Mouse (Mus musculus): ENCODE results near the gene Catsperz. TPM values are rescaled to one million over a fixed set of nuclear protein-coding genes. Genes with fewer than 3 reads are reported as not detected.

The Catsperz gene
- polyA plus RNA-seq, 1 experiment from 2014 or later, result 2.4 TPM

DNA sequence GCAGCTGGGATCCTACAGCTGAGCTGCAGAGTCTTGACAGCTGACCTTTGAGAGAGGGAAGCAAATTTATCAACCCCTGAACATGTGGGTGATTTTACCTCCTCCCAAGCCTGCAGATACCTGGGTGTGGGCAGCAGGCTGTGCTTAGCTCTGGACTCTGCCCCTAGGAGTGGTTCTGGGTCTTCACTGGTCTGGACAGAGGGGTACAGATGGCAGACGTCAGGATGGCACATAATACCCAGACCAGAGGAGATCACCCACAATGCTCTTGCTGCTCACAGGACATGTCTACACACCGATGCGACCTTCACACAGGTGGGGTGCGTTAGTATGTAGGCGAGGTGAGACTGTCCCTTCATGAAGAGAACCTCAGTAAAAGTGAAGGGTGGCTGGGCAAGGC, 24.4 kb upstream of the Catsperz start:
- H3K4me3 ChIP-seq (ENCODE audit: low read depth, low read length), result no peak overlapping the region
- 83% methylated on average over 5 of the region's 5 CpGs for WGBS
- DNase-seq (ENCODE audit: low spot score), result no peak
- H3K4me1 ChIP-seq (ENCODE audit: insufficient read depth, low read depth, low read length), result peaks cover 16% of the 10 kb centered on the region; the same call in 1 of the 2 replicates
- H3K36me3 ChIP-seq (ENCODE audit: insufficient read depth, low read length), result no peaks in the 10 kb centered on the region
- ATAC-seq, result no peak
- no peak overlapping the region for H3K4me2 ChIP-seq (replicated peaks; ENCODE audit: low read depth, low read length)
- no peaks in the 10 kb centered on the region for H3K27me3 ChIP-seq (replicated peaks; ENCODE audit: insufficient read depth, low read length)
- TF ChIP-seq EP300 (IDR thresholded peaks at IDR 0.05), result no peak
- TF ChIP-seq CTCF (IDR thresholded peaks at IDR 0.05), result no peak
- H3K9me3 ChIP-seq (ENCODE audit: low read length), result no peaks in the 10 kb centered on the region
- no peak overlapping the region for H3K9ac ChIP-seq (replicated peaks; ENCODE audit: low read depth)
- no peak overlapping the region for H3K27ac ChIP-seq (ENCODE audit: low read length)

GRCm38 (mm10) chr19:6948186-6948585, 23.0 kb upstream of the Catsperz start:
- WGBS, result 80% methylated on average over 4 of the region's 4 CpGs
- Histone ChIP-seq H3K27me3 (replicated peaks; ENCODE audit: insufficient read depth, low read length) (no peaks in the 10 kb centered on the region), H3K4me3 (ENCODE audit: low read depth, low read length) (no peak overlapping the region), H3K4me2 (replicated peaks; ENCODE audit: low read depth, low read length) (no peak overlapping the region), H3K4me1 (ENCODE audit: insufficient read depth, low read depth, low read length) (peaks cover 6% of the 10 kb centered on the region; the same call in 1 of the 2 replicates), H3K36me3 (ENCODE audit: insufficient read depth, low read length) (no peaks in the 10 kb centered on the region), H3K27ac (ENCODE audit: low read length) (no peak overlapping the region), H3K9ac (replicated peaks; ENCODE audit: low read depth) (no peak overlapping the region), H3K9me3 (ENCODE audit: low read length) (no peaks in the 10 kb centered on the region)
- ATAC-seq, result no peak
- TF ChIP-seq EP300 (IDR thresholded peaks at IDR 0.05), result no peak
- TF ChIP-seq CTCF (IDR thresholded peaks at IDR 0.05), result no peak
- no peak for DNase-seq (ENCODE audit: low spot score)

GRCm38 (mm10) chr19:6947742-6948141, 22.6 kb upstream of the Catsperz start:
- no peak overlapping the region for H3K4me3 ChIP-seq (ENCODE audit: low read depth, low read length)
- H3K36me3 ChIP-seq (ENCODE audit: insufficient read depth, low read length), result no peaks in the 10 kb centered on the region
- H3K27me3 ChIP-seq (replicated peaks; ENCODE audit: insufficient read depth, low read length), result no peaks in the 10 kb centered on the region
- DNase-seq (ENCODE audit: low spot score), result no peak
- peaks cover 5% of the 10 kb centered on the region for H3K4me1 ChIP-seq (ENCODE audit: insufficient read depth, low read depth, low read length)
- H3K9me3 ChIP-seq (ENCODE audit: low read length), result no peaks in the 10 kb centered on the region
- H3K27ac ChIP-seq (ENCODE audit: low read length), result no peak overlapping the region
- ATAC-seq, result no peak
- TF ChIP-seq CTCF (IDR thresholded peaks at IDR 0.05), result no peak
- no peak for TF ChIP-seq EP300 (IDR thresholded peaks at IDR 0.05)
- no peak overlapping the region for H3K4me2 ChIP-seq (replicated peaks; ENCODE audit: low read depth, low read length)
- WGBS, result 61% methylated on average over 4 of the region's 4 CpGs
- H3K9ac ChIP-seq (replicated peaks; ENCODE audit: low read depth), result no peak overlapping the region

DNA sequence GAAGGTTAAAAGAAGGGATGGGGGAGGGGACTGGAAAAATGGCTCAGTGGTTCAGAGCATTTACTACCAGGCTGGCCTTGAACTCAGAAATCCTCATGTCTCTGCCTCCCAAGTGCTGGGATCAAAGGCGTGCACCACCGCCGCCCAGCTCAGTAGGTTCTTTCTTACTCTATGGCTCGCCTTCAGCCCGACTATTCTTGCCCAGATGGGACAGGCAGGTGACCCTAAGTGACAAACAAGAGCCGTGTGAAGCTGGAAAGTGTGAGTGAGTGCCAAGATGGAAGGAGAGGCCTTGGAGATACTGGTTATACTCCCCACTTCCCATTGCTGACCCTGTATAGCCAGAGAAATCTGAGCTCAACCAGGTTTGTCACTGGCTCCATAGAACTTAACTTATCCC, 18.5 kb upstream of the Catsperz start:
- DNase-seq (ENCODE audit: low spot score), result no peak
- Histone ChIP-seq H3K36me3 (ENCODE audit: insufficient read depth, low read length) (no peaks in the 10 kb centered on the region), H3K9me3 (ENCODE audit: low read length) (no peaks in the 10 kb centered on the region), H3K27ac (ENCODE audit: low read length) (no peak overlapping the region), H3K4me3 (ENCODE audit: low read depth, low read length) (no peak overlapping the region), H3K27me3 (replicated peaks; ENCODE audit: insufficient read depth, low read length) (no peaks in the 10 kb centered on the region), H3K4me1 (ENCODE audit: insufficient read depth, low read depth, low read length) (peaks cover 4% of the 10 kb centered on the region), H3K4me2 (replicated peaks; ENCODE audit: low read depth, low read length) (no peak overlapping the region), H3K9ac (replicated peaks; ENCODE audit: low read depth) (no peak overlapping the region)
- TF ChIP-seq CTCF (IDR thresholded peaks at IDR 0.05), result no peak
- 92% methylated on average over 6 of the region's 6 CpGs for WGBS
- no peak for ATAC-seq

DNA sequence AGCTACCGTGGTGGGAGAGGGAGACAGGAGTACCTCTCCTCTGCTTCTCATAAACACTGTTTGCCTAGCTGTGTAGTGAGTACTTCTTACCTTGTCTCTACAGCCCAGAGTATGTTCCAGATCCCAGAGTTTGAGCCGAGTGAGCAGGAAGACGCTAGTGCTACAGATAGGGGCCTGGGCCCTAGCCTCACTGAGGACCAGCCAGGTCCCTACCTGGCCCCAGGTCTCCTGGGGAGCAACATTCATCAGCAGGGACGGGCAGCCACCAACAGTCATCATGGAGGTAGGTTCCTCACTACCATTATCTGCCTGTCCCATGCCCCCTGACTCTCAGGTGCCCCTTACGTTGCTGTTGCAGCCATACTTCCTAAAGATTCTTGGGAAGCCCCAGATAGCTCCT, 17.6 kb upstream of the Catsperz start:
- H3K27me3 ChIP-seq (replicated peaks; ENCODE audit: insufficient read depth, low read length), result no peaks in the 10 kb centered on the region
- 26% methylated on average over 5 of the region's 5 CpGs for WGBS
- H3K4me2 ChIP-seq (replicated peaks; ENCODE audit: low read depth, low read length), result peak overlapping the region; percentile 92
- H3K9me3 ChIP-seq (ENCODE audit: low read length), result no peaks in the 10 kb centered on the region
- DNase-seq (ENCODE audit: low spot score) (no peak), ATAC-seq (no peak)
- H3K36me3 ChIP-seq (ENCODE audit: insufficient read depth, low read length), result no peaks in the 10 kb centered on the region
- TF ChIP-seq EP300 (IDR thresholded peaks at IDR 0.05) (no peak), CTCF (IDR thresholded peaks at IDR 0.05) (no peak)
- H3K4me3 ChIP-seq (ENCODE audit: low read depth, low read length), result peak overlapping the region; percentile 84
- H3K27ac ChIP-seq (ENCODE audit: low read length), result peak overlapping the region; percentile 93
- H3K9ac ChIP-seq (replicated peaks; ENCODE audit: low read depth), result peak overlapping the region; percentile 61; the same call in 1 of the 2 replicates
- peaks cover 4% of the 10 kb centered on the region for H3K4me1 ChIP-seq (ENCODE audit: insufficient read depth, low read depth, low read length)

DNA sequence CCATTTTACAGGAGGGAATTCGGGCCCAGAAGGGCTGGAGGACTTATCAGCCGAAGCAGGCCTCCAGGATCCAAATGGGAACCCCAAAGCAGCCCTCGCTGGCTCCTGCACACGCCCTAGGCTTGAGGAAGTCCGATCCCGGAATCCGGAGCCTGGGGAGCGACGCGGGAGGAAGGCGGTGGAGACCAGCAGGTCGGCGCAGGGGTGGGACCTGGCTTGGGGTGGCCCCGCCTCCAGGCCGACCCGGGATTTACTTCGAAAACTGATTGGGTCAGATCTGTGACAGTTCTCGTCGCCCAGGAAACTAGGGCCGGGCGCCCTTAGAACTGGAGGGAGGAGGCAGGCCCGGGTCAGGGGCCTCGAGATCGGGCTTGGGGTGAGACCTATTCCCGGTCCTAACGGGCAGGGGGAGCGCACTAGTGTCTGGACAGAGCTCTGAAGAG, 17.1 kb upstream of the Catsperz start, which contains the start of gene Gpr137:
Gene Gpr137 (minus strand): TSS at position 232 of the 443 bp plus-strand sequence.
- no peaks in the 10 kb centered on the region for H3K9me3 ChIP-seq (ENCODE audit: low read length)
- no peaks in the 10 kb centered on the region for H3K36me3 ChIP-seq (ENCODE audit: insufficient read depth, low read length)
- ATAC-seq (peak; percentile 93), DNase-seq (ENCODE audit: low spot score) (peak; percentile 97)
- peak within 1 kb of the TSS; percentile 92 for H3K4me2 ChIP-seq (replicated peaks; ENCODE audit: low read depth, low read length)
- peaks cover 4% of the 10 kb centered on the region for H3K4me1 ChIP-seq (ENCODE audit: insufficient read depth, low read depth, low read length)
- peak within 1 kb of the TSS; percentile 93 for H3K27ac ChIP-seq (ENCODE audit: low read length)
- no peaks in the 10 kb centered on the region for H3K27me3 ChIP-seq (replicated peaks; ENCODE audit: insufficient read depth, low read length)
- WGBS, result under 1% methylated on average over 27 of the region's 27 CpGs
- H3K4me3 ChIP-seq (ENCODE audit: low read depth, low read length), result peak within 1 kb of the TSS; percentile 84
- TF ChIP-seq EP300 (IDR thresholded peaks at IDR 0.05) (no peak), CTCF (IDR thresholded peaks at IDR 0.05) (no peak; the same call in 1 of the 2 replicates)
- peak within 1 kb of the TSS; percentile 61 for H3K9ac ChIP-seq (replicated peaks; ENCODE audit: low read depth)
